Mouse (Mus musculus) forebrain, embryonic 15.5 days (tissue): Measurements from ENCODE around the gene Pgm3. TPM values are rescaled to one million over a fixed set of nuclear protein-coding genes. Genes with fewer than 3 reads are reported as not detected.

Experiments
- ATAC-seq: fragments of 200-750 bp; cut with Nextera tagmentation; replicated peaks from 2 replicates; pipeline ENCODE4 v1.8.0; 2017; ENCODE audit warnings: mild to moderate bottlenecking, moderate TSS enrichment, moderate library complexity
- H3K27ac ChIP-seq: fragments of 300-500 bp; sonication (generic); replicated peaks from 2 replicates; pipeline ENCODE4 v1.5.1; 2015; ENCODE audit warnings: mild to moderate bottlenecking, inconsistent platforms
- H3K27me3 ChIP-seq: fragments of 300-500 bp; sonication (generic); 2 replicates; pipeline ENCODE4 v1.6.1; 2015; ENCODE audit warnings: inconsistent platforms
- H3K36me3 ChIP-seq: fragments of 300-500 bp; sonication (generic); 2 replicates; pipeline ENCODE4 v1.6.1; 2015; ENCODE audit warnings: mild to moderate bottlenecking, inconsistent platforms
- H3K4me1 ChIP-seq: fragments of 300-500 bp; sonication (generic); 2 replicates; pipeline ENCODE4 v1.6.1; 2015; ENCODE audit warnings: inconsistent platforms
- H3K4me2 ChIP-seq: fragments of 300-500 bp; sonication (generic); replicated peaks from 2 replicates; pipeline ENCODE4 v1.6.1; 2015; ENCODE audit warnings: mild to moderate bottlenecking, inconsistent platforms
- H3K4me3 ChIP-seq: fragments of 300-500 bp; sonication (generic); 2 replicates; pipeline ENCODE4 v1.5.1; 2015; ENCODE audit warnings: mild to moderate bottlenecking, inconsistent platforms
- H3K9ac ChIP-seq: fragments of 300-500 bp; sonication (generic); replicated peaks from 2 replicates; pipeline ENCODE4 v1.6.1; 2015; ENCODE audit warnings: mild to moderate bottlenecking, inconsistent platforms
- H3K9me3 ChIP-seq: fragments of 300-500 bp; sonication (generic); 2 replicates; pipeline ENCODE4 v1.6.1; 2016; ENCODE audit warnings: inconsistent platforms
- WGBS: fragments of 180-500 bp; shearing (Covaris S2); methylation state at CpG from one replicate; pipeline ENCODE4 v1.1.7; 2015; ENCODE audit warnings: mixed read lengths; 5-methylcytosine and 5-hydroxymethylcytosine counted together
- polyA plus RNA-seq: library from polyadenylated mRNA; unstranded; fragments of >200 nt; fragmentation: Nextera tagmentation; extraction: Ambion mirVana; gene quantifications from 2 replicates; pipeline ENCODE4 v1.2.1, GENCODE M21; 2015

Gene Pgm3
- polyA plus RNA-seq, 1 experiment from 2014 or later = 42.1 TPM

DNA sequence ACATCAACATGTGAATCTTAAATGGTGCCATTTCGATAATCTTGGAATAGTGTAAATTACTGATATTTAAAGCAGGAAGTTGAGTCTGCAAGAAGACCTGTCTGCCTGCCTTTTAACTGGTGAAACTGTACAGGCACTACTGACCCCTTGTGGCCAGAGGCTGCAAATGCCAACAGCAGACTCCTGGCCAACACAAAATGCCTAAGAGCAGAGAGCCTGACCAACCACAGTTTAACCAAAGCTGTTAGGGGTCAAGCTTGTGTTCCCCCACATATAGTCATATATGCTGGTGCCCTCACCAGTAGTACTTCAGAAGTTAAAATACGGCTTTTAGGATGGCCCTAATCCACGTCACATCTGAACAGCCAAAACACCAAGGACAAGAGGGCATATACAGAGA lies 12.1 kb upstream of the Pgm3 start:
- H3K4me3 ChIP-seq = no peak overlapping the region

DNA sequence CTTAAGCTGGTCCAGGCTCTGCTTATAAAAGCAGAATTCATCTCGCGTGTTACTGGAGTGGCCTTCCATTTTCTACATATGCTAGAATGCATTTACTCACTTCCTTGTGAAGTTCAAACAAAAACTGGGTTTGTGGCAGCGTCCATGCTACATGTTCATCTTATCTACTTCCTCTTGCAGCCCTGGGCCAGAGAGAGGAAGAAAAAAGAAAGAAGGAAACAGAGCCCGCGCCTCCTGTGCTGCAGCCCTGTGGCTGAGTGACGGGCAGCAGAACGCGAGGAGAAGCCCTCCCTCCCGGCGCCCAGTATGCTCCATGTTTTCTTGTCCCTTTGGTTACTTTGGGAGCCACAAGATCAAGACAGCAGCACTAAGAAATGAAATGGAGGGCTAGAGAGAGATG lies 8.0 kb upstream of the Pgm3 start:
- Histone ChIP-seq H3K4me1 (no peaks in the 10 kb centered on the region), H3K27ac (no peak overlapping the region), H3K36me3 (no peaks in the 10 kb centered on the region), H3K27me3 (no peaks in the 10 kb centered on the region), H3K9ac (no peak overlapping the region), H3K4me2 (no peak overlapping the region), H3K9me3 (no peaks in the 10 kb centered on the region), H3K4me3 (no peak overlapping the region)
- no peak for ATAC-seq
- 93% methylated on average over 10 of the region's 10 CpGs for WGBS

More for the DNA sequence above, 12.1 kb upstream of the Pgm3 start:
- ATAC-seq = peak; percentile 53
- 61% methylated on average over 3 of the region's 3 CpGs for WGBS
- Histone ChIP-seq H3K4me1 (no peaks in the 10 kb centered on the region), H3K9me3 (no peaks in the 10 kb centered on the region), H3K4me2 (no peak overlapping the region), H3K36me3 (no peaks in the 10 kb centered on the region), H3K27me3 (no peaks in the 10 kb centered on the region), H3K27ac (no peak overlapping the region), H3K9ac (no peak overlapping the region)

DNA sequence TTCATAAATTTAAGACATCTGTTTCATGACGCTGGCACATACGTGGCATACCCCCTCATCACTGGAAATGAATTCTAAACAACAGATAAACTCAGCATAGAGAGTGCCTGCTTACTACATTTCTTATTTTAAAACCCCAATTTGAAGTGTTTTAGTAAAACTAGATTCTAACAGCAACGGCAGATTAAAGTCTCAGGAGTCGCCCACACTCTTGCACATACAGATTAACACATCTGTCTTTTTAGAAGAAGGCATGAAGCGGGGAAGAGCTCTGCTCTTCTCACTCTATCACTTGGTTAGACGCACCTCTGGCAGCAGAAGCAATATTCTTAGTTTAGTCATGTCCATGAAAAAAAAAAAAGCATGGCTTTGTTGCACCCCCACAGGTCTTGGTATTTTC lies 3.5 kb upstream of the Pgm3 start:
- Histone ChIP-seq H3K4me2 (no peak overlapping the region), H3K4me3 (no peak overlapping the region), H3K36me3 (no peaks in the 10 kb centered on the region), H3K9ac (no peak overlapping the region), H3K27me3 (no peaks in the 10 kb centered on the region), H3K27ac (no peak overlapping the region), H3K4me1 (peaks cover 18% of the 10 kb centered on the region), H3K9me3 (no peaks in the 10 kb centered on the region)
- 91% methylated on average over 6 of the region's 6 CpGs for WGBS
- ATAC-seq = no peak

DNA sequence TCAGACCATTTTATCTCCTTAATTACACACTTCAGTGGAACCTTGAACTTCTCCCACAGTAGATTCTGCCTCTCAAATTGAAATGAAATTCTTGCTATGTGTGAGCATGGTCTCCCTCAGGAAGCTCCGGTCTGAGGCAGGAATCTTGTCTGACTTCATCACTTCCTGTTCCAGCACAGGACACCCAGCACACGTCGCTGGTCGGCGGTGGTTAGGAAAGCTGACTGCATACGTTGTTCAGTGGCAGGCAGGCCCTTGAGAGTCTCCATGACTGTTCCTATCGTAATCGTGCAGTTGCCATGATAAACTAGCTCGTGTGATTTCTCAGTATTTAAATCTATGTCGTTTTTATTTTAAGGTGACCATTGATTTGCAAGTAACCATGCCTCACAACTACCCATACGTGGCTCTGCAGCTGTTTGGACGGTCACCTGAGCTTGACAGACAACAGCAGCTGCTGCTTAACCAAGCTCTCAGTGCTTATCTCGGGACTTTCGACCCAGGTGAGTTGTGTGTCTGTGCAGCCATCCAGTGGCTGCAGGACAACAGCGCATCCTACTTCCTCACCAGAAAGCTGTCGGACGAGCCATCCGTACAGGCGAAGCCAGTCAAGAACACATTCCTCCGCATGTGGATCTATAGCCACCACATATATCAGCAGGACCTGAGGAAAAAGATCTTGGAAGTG lies 2.1 kb upstream of the Pgm3 start:
- no peak for ATAC-seq
- H3K36me3 ChIP-seq = peaks cover 7% of the 10 kb centered on the region
- H3K9me3 ChIP-seq = no peaks in the 10 kb centered on the region
- H3K27me3 ChIP-seq = no peaks in the 10 kb centered on the region
- H3K4me1 ChIP-seq = peaks cover 19% of the 10 kb centered on the region
- no peak overlapping the region for H3K9ac ChIP-seq
- no peak overlapping the region for H3K4me2 ChIP-seq
- no peak overlapping the region for H3K27ac ChIP-seq
- H3K4me3 ChIP-seq = no peak overlapping the region
- WGBS = 90% methylated on average over 20 of the region's 20 CpGs

DNA sequence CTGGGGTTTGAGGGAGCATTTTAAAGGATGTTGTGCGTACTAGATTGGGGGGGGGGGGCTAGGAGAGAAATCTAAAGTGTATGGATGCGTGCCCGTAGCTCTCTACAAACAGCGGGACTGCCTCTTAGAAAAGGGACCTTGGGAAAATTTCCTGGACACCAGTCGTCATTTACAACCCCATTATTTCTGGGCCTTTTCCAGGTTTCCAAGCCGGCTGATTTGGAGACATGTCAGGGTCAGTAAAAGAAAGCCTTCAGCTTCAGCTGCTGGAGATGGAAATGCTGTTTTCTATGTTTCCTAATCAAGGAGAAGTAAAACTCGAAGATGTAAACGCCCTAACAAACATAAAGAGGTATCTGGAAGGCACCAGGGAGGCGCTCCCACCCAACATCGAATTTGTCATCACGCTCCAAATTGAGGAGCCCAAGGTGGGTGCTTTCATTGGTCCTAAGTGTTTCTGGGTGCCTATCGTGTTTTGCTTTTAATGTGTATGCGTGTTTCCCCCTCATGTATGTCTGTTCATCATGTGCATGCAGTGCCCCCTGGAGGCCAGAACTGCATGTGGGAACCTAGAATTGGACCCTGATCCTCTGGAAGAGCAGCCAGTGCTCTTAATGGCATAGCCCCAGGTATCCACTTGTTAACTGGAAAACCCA lies 1.1 kb upstream of the Pgm3 start:
- Histone ChIP-seq H3K9ac (peak overlapping the region; percentile 79), H3K36me3 (peaks cover 16% of the 10 kb centered on the region), H3K27ac (no peak overlapping the region), H3K4me1 (peaks cover 19% of the 10 kb centered on the region), H3K4me2 (peak overlapping the region; percentile 99), H3K9me3 (no peaks in the 10 kb centered on the region), H3K27me3 (no peaks in the 10 kb centered on the region), H3K4me3 (peak overlapping the region; percentile 96)
- WGBS = 5% methylated on average over 13 of the region's 13 CpGs
- ATAC-seq = no peak; the same call in 1 of the 2 replicates

DNA sequence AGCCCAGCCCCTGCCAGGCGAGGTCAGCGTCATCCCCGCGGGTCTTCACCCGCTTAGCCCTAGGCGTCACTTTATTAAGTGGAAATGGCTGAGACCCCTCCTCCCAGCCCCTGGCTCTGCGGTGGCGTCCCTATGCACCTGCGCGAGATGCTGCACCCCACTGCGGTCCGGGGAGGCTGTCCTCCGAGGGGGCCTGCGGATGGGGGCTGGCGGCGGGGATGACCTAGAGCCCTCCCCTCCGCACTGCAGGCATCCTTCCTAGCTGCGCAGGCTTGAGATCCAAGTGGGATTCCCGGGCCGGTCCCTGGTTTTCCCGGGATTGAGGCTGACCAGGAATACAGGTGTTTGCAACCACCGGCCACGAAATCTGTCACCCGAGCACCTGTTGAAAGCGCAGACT lies 554 bp upstream of the Pgm3 start:
- WGBS = 0% methylated on average over 25 of the region's 25 CpGs
- Histone ChIP-seq H3K27me3 (no peaks in the 10 kb centered on the region), H3K4me3 (peak overlapping the region; percentile 96), H3K4me2 (peak overlapping the region; percentile 99), H3K36me3 (peaks cover 18% of the 10 kb centered on the region), H3K9ac (peak overlapping the region; percentile 79), H3K27ac (no peak overlapping the region), H3K4me1 (peaks cover 19% of the 10 kb centered on the region), H3K9me3 (no peaks in the 10 kb centered on the region)
- no peak for ATAC-seq

DNA sequence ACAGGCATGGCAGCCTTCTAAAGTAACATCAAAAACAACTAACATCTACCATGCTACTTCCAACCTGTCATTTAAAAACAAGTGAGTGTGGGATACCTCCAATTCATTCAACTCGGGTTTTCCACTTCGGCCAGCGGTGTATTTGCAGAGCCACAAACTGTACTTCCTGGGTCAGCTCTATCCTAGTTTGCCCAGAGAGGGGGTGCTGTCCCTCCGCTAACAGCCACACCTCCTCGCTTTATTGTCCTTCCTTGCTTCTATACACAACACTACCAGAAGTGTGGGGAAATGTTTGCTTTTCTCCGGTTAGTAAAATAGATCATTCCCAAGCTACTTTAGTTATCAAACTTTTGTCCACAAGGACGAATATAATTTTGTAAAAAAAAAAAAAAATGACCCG lies 696 bp downstream of the Pgm3 start:
- ATAC-seq = no peak
- 24% methylated on average over 8 of the region's 8 CpGs for WGBS
- H3K4me1 ChIP-seq = peaks cover 19% of the 10 kb centered on the region
- no peaks in the 10 kb centered on the region for H3K9me3 ChIP-seq
- peak overlapping the region; percentile 71; the same call in 1 of the 2 replicates for H3K27ac ChIP-seq
- H3K36me3 ChIP-seq = peaks cover 24% of the 10 kb centered on the region
- no peaks in the 10 kb centered on the region for H3K27me3 ChIP-seq
- peak overlapping the region; percentile 96 for H3K4me3 ChIP-seq
- H3K4me2 ChIP-seq = peak overlapping the region; percentile 99
- H3K9ac ChIP-seq = peak overlapping the region; percentile 79; the same call in 1 of the 2 replicates

DNA sequence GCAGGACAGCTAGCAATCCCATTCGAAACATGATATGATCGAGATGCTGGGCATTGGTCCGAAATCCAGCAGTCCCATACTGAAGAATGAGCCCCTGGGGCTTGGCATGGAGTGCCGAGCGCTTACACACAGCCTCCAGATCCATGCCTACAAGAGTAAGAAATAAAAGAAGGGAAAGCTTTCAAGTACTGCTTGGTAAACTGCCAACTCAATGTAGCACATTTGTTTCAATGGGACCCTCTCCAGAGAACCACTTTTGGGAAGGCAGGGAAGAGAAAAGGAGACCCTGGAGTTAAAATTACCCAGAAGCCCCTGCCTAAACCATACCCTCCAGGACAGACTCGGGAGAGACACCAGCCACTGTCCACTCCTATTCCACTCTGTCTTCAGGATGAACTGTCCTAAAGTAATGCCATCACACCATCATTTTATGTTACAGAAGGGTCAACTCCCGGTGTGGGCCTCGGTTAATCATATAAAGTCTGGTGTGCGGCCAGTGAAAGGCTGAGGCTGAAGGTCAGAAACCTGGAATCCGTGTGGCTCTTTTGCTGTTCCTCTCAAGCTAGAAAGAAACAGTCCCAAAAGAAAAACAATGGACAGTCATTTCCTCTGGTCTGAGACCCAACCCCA lies 1.3 kb downstream of the Pgm3 start:
- peak overlapping the region; percentile 96 for H3K4me3 ChIP-seq
- WGBS = 59% methylated on average over 10 of the region's 10 CpGs
- ATAC-seq = no peak
- H3K27me3 ChIP-seq = no peaks in the 10 kb centered on the region
- peaks cover 27% of the 10 kb centered on the region for H3K36me3 ChIP-seq
- no peaks in the 10 kb centered on the region for H3K9me3 ChIP-seq
- peaks cover 19% of the 10 kb centered on the region for H3K4me1 ChIP-seq
- no peak overlapping the region for H3K27ac ChIP-seq
- peak overlapping the region; percentile 99 for H3K4me2 ChIP-seq
- no peak overlapping the region for H3K9ac ChIP-seq

DNA sequence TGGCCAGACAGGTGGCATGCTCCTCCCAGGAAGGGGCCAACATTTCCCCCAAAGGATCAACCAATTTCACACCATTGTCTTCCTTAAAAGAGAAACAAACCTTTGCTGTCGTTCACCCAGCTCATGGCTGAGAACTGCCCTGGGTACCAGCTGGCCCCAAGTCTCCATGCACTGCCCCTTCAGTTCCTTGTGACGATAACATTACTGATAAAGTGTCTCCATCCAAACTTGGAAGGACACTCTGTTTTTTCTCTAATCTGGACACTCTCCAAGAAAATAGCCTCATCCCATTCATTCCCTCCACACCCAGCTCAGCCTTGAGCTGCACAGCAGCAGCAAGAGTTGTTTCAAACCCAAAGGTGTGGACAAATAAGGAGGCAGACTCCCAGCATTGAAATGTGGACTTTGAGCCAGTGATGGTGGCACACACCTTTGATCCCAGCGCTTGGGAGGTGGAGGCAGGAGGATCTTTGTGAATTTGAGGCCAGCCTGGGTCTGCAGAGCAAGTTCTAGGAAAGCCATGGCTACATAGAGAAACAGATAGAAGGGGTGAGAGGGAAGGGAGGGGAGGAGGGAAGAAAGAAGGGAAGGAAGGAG lies 2.2 kb downstream of the Pgm3 start:
- Histone ChIP-seq H3K9ac (no peak overlapping the region), H3K27ac (no peak overlapping the region), H3K4me2 (no peak overlapping the region), H3K36me3 (peaks cover 36% of the 10 kb centered on the region), H3K27me3 (no peaks in the 10 kb centered on the region), H3K4me1 (peaks cover 19% of the 10 kb centered on the region), H3K4me3 (no peak overlapping the region), H3K9me3 (no peaks in the 10 kb centered on the region)
- ATAC-seq = no peak
- WGBS = 90% methylated on average over 3 of the region's 3 CpGs

DNA sequence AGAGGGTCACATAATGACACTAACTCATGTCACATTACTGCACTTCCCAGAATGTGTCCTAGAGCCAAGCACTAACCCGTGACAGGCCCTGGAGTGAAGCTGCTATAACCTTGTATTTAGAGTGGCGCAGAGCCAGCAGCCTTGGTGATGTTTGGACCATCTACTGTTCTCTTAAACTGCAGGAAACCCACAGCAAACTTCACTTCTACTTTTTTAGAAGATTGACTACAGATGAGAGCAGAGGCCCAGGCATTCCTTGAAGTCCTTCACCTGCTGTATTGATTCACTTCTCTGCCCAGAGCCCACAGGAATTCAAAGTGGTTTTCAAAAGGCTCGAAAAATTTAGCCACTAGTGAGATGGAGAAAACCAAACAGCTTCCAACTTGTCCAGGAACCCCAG lies 11.1 kb downstream of the Pgm3 start:
- Histone ChIP-seq H3K4me3 (no peak overlapping the region), H3K27me3 (no peaks in the 10 kb centered on the region), H3K9me3 (no peaks in the 10 kb centered on the region), H3K9ac (no peak overlapping the region), H3K4me2 (no peak overlapping the region), H3K27ac (no peak overlapping the region), H3K36me3 (peaks cover 80% of the 10 kb centered on the region), H3K4me1 (no peaks in the 10 kb centered on the region)
- 89% methylated on average over 3 of the region's 3 CpGs for WGBS
- no peak for ATAC-seq

DNA sequence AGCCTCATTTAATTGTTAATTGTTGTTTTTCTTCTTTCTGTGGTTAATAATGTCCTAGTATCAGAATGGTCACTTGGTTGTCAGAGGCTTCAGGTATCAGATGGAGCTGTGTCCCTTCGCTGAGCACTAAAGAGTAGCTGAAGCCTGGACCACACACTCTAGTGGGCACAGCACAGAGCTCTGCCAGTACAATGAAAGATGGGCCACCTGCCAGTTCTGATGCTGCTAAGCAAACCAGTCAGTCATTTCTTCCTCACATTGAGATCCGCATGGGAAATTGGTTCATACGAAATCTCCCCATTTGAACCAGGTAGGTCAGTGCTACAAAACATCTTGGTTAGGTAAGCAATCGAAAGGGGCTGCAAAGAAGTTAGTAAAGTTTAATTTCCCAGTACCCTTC lies 17.0 kb downstream of the Pgm3 start:
- no peaks in the 10 kb centered on the region for H3K27me3 ChIP-seq
- no peak overlapping the region for H3K27ac ChIP-seq
- ATAC-seq = no peak
- H3K4me2 ChIP-seq = no peak overlapping the region
- no peaks in the 10 kb centered on the region for H3K9me3 ChIP-seq
- WGBS = 93% methylated on average over 4 of the region's 4 CpGs
- no peak overlapping the region for H3K4me3 ChIP-seq
- no peak overlapping the region for H3K9ac ChIP-seq
- H3K4me1 ChIP-seq = no peaks in the 10 kb centered on the region
- H3K36me3 ChIP-seq = peaks cover 72% of the 10 kb centered on the region

DNA sequence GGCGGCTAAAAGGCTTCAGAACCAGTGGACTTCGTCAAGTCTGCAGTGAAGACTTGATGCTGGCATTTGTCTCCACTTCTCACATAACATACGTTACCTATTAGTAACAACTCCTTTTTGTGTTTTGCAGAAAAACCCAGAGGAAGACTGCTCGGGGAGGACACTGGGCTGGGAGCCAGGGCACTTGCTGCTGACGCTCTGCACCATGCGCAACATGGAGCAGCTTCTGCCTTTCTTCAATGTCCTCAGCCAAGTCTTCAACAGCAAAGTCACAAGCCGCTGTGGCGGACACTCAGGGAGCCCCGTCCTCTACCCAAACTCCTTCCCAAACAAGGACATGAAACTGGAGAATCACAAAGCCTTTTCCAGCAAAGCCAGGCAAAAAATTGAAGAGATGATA lies 17.8 kb downstream of the Pgm3 start:
- no peak for ATAC-seq

More for the DNA sequence above, 17.8 kb downstream of the Pgm3 start:
- no peaks in the 10 kb centered on the region for H3K27me3 ChIP-seq
- WGBS = 88% methylated on average over 9 of the region's 9 CpGs
- no peaks in the 10 kb centered on the region for H3K9me3 ChIP-seq
- no peak overlapping the region for H3K4me3 ChIP-seq
- H3K27ac ChIP-seq = no peak overlapping the region
- H3K4me1 ChIP-seq = no peaks in the 10 kb centered on the region
- H3K4me2 ChIP-seq = no peak overlapping the region
- peaks cover 70% of the 10 kb centered on the region for H3K36me3 ChIP-seq
- H3K9ac ChIP-seq = no peak overlapping the region
